Mouse (Mus musculus): Measurements from ENCODE around the gene Acot12.

GRCm38 (mm10) chr13:91749981-91750380 lies 8.7 kb downstream of the Acot12 start:
- TF ChIP-seq CTCF (IDR thresholded peaks at IDR 0.05; ENCODE audit: low read depth) (no peak), EP300 (optimal IDR thresholded peaks at IDR 0.05) (no peak)
